Mouse (Mus musculus) natural killer cell, adult 2 months (primary cell): Measurements from ENCODE around the gene Ube3c.
"Not testable (repeated sequence)": the region's sequence is repeated elsewhere in the genome, so short reads cannot be mapped to it uniquely, and the experiment has no call there.

Experiments used
- DNase-seq, 2 experiments: peaks; one replicate each; pipeline ENCODE4 v3.0.0; 2022; ENCODE audit warnings: low spot score in 2 of 2

The Ube3c gene

DNA sequence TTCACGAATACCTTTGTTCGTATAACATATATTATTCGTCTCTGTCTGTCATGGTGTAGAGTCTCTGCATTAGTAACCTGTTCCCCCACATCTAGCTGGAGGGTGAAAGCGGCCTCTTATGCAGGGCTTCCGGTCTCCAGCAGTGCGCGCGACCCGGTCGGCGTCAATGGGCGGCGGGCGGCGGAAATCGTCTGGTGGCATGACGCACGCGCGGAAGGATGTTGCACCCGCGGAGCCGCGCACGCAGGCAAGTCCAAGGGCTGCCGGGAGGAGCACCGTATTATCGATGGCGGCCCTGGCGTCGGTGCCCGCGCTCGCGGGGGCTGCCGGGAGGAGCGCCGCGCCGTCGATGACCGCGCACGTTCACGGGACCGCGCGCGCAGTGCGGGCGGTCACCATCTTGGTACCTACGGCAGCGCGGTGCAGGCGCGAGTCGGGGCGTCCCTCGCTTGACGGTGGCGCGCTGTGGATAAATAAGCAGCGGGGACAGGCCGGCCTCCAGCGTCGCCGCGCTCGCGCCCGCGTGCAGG, at the start of gene Ube3c:
TSS of gene Ube3c (plus strand) at position 395 of the 530 bp plus-strand sequence.
- peak; percentile 98 for DNase-seq

DNA sequence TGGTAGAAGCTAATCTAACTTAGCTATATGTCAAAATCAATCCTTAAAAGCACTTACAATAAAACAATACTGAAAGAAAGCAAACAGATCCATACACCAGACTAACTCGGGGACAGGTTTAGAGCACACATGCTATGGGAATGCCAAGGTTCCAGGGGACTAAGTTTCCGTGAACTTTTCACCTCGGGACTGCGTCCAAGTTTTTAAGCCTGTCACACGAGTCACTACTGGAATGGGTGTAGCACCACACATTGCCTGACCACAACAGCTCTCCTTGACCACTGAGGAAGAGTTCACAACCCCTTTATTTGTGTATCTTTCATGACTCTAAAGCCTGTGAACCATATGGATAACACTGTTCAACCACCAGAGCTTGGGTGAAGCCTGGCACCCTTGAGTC, 8.9 kb upstream of the Ube3c start:
- no peak for DNase-seq

DNA sequence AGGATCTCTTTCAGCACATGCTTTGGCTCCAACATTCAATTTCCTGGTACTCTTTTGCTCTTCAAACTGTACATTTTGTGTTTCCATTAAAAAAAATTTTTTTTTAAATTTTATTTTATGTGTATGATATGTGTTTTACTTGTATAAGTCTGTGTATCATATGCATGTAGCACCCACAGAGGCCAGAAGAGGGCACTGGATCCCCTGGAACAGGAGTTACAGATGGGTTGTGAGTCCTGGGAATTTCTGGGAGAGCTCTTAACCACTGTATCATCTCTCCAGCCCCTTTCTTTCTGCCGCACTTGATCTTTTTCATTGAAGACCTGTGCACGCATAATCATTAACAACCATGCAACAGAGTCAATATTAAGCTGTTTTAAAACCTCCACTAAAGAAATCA, 8.4 kb upstream of the Ube3c start:
- no peak for DNase-seq

DNA sequence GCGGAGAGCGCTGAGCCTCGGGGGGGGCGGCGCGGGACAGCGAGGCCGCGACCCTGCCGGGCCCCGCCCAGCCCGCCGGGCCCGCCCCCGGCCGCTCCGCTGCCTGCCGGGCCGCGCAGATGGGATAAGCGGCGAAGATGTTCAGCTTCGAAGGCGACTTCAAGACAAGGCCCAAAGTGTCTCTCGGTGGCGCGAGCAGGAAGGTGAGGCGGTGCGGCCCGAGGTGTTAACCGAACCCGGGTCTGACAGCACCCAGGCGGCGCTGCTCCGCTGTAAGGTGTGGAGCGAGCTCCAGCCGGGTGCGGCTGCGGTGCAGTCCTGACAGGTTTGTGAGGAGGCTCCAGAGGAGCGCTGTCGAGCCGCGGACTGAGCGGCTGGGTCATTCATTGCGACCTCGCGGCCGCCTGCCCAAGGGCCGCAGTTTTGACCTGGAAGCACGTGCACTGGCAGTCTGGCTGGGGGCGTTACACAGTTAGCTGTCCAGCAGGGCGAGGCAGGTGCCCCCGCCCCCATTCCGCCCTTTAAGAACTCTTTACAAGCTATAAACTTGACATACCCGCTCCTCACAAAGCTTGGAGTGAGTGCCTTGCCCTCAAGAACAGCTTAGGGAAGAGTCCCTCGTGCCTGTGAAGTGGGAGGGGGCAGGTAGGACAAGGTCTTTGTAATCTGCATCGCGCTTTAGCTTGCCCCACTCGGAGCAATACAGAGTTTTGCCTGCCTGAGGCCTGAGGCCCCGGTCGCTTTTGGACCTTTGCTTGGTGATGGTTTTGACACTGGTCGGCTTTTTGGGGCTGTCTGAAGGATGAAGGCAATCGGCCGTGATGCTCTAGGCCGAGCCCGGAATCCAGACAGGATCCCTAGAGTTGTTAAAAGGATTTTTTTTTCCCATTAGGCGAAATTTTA, 587 bp downstream of the Ube3c start:
- no peak for DNase-seq

DNA sequence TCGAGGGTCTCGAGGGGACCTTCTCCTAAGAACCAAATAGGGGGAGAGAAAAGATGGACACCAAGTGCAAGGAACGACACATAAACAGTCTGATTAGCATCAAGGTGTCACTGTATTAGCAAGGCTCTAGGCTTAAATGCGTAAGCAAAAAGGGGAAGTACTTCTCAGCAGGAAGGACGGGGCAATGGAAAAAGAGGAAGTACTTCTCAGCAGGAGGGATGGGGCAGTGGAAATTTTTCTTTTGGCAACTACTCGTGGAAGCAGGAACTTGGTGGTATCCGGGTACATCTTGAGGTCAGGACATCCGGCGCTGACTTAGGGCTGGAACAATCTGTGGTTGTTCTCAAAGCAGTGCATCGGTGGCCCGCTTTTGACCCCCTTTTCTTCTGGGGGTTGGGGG, 5.2 kb downstream of the Ube3c start:
- DNase-seq: peak in 1 of 2 experiments; percentile 35

DNA sequence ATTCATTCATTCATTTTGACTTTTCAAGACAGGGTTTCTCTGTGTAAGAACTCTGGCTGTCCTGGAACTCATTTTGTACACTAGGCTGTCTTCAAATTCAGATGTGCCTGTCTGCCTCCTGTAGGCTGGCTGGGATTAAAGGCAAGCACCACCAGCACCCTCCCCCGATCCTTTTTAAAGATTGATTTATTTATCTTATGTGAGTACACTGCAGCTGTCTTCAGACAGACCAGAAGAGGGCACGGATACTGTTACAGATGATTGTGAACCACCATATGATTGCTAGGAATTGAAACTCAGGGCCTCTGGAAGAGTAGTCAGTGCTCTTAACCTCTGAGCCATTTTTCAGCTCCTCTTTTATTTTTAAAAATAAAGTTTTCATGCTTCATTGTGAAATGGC, 6.0 kb downstream of the Ube3c start:
- no peak for DNase-seq

DNA sequence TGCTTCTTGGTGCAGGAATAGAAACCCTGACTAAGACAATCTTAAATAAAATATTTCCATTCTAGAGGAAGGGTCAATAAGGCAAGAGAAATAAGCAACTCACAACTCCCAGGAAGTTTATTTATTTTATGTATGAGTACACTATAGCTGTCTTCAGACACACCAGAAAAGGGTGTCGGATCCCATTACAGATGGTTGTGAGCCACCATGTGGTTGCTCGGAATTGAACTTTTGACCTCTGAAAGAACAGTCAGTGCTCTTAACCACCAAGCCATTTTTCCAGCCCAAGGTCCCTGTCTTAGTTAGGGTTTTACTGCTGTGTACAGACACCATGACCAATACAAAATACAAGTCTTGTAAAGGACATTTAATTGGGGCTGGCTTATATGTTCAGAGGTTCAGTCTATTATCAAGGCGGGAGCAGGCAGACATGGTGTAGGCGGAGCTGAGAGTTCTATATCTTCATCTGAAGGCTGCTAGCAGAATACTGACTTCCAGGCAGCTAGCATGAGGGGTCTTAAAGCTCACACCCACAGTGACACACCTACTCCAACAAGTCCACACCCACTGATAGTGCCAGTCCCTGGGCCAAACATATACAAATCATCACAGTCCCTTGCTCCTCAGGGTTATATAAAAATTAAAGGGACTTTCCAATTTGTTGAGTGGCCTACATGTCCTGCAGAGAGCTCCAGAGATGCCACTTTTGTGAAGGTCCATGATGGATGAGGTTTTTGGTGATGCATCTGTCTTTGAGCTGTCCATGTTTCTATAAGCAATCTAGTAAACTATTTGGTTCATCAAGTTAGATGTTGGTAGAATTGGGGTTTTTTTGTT, 9.0 kb downstream of the Ube3c start:
- no peak for DNase-seq

DNA sequence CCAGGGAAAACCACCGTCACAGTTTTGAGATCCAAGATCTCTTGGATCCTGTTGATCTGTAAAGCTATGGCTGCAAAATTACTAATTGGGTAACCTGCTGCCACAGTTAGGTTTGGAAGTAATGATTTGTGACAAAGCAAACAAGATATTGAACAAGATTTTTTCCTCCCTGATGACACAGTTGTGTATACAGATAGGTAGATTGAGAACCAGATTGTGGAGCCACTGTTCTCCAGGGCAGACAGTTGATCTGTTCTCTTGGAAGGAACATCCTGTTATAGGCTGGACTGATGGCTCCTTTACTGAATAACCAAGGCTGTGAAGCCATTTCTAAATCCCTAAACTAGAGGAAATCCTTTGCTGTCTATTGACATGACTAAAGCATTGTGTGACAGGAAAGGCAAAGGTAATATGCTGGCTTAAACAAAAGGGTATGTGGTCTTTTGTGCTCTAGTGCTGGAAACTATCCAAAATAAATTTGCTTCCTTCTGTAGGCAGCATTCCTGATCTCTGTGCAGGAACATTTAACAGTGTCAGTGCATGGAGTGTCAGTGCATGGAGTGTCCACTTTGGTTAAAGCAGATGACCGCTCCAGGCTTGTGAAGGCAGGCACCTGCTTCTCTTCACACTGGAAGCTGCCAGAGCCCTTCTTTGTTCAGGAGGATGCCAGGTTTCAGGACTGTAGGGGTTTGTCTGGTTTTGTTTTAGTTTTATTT, 15.0 kb downstream of the Ube3c start:
- DNase-seq: no peak

DNA sequence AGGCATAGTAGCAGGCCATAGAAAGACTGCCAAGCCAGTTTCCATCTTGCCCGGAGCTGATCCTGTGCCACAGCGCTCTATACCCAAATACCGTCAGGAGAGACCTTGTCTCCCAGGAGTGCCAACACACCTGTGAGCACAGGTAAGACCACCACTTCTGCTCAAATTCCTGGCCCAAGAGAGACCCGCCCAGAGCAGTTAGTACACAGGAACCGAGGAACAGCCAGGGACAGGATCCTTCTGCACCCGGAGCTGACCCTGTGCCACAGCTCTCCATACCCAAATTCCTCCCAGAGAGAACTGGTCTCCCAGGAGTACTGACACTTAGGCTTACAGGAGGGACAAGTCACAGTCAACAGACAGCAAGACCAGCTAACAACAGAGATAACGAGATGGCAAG, 23.1 kb downstream of the Ube3c start:
- DNase-seq: not testable (repeated sequence)

DNA sequence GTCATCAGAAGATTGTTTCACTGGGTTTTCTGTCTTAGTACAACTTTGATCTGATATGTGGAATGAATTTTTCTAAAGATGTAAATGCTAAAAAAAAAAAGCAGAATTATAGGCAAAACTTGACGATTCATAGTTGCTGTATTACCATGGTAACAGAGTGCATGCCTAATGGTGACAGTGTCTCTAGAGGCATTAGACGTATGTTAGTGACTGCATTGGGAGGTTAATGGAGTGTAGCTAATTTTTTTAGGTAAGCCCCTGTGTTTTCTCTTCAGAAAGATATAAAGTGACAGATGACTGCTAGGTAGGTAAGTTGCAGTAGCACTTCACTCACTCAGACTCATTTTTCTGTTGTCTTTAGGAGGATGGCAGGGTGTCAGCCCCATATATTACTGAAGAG, 37.5 kb downstream of the Ube3c start:
- DNase-seq: no peak

DNA sequence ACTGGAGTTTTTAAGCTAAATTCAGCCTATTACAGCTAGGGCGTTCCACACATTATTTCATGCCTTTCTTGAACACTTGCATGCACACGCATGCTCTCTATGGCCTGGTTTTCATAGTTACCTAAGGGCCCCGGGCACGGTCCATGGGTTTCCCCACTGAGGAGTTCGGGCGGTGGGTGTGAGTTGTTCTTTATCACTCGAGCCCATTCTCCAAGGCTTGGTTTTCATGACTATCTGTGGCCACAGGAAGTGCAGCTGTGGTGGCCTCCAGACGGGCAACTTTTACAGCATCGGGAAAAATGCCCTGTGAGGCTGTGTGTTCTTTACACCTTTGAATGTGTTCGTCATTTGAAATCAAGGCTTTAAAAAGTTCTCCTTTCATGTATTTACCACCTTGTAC, 56.6 kb downstream of the Ube3c start:
- DNase-seq: no peak

DNA sequence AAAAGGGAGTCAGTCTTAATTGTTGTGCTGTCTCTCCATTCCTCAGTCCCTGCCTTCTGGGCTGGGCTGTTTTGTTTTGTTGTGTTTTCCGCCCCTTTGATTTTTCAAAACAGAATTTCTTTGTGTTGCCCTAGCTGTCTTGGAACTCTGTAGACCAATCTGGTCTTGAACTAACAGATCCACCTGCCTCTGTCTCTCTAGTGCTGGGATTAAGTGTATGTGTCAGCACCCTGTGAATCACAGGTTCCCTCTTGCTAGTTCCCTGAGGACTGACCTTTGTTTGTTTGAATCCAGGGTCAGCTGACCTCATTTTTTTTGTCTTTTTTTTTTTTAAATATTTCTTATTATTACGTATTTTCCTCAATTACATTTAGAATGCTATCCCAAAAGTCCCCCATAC, 60.9 kb downstream of the Ube3c start:
- DNase-seq: no peak

DNA sequence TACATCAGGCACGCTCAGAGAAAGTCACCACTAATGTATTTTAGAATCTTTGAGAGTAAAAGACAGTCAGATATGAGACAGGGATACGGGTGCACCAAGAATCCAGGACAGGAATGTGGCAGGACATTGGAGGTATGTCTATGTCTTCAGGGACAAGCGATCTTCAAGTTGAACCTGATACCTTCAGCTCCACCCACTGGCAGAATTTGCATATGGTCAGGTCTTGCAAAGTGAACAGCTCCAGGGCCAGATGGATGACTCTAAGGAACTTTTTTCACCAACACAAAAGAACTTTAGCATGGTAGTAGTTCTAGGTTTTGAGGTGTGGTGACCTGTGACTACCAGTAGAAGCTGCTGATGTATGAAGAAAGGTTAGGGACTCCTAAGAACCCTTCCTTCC, 62.7 kb downstream of the Ube3c start:
- no peak for DNase-seq

DNA sequence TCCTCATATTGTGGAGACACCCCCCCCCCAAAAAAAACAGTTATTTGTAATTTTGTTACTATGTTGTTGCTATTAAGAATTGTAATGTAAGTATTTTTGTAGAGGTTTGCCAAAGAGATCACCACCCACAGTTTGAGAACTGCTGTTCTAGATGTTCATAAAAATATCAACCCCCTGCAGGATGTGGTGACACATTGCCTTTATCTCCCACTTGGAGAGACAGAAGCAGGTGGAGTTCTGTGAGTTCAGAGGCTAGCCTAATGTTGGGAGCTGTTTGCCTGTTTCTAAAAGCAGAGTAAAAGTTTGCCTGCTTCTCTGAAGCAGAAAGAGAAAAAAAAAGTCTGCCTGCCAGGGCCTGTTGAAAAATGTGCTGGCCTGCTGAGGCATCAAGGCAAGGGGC, 67.3 kb downstream of the Ube3c start:
- no peak for DNase-seq

DNA sequence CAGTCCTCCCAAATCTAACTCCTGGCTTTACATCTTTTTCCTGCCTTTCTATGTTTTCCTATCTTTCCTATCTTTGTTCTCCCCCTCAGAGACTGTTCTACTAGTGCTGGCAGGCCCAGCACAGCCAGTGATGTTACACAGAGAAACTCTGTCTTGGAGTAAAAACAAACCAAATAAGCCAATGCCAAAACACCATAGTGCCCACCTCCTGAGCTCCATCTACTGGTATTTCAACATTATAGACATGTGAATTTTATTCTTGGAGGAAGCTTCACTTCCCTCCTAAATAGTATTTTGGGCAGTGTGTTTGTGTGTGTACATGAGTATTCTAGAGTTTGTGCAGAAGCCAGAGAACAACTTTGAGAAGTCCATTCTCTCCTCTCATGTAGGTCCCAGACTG, 67.8 kb downstream of the Ube3c start:
- DNase-seq: no peak

DNA sequence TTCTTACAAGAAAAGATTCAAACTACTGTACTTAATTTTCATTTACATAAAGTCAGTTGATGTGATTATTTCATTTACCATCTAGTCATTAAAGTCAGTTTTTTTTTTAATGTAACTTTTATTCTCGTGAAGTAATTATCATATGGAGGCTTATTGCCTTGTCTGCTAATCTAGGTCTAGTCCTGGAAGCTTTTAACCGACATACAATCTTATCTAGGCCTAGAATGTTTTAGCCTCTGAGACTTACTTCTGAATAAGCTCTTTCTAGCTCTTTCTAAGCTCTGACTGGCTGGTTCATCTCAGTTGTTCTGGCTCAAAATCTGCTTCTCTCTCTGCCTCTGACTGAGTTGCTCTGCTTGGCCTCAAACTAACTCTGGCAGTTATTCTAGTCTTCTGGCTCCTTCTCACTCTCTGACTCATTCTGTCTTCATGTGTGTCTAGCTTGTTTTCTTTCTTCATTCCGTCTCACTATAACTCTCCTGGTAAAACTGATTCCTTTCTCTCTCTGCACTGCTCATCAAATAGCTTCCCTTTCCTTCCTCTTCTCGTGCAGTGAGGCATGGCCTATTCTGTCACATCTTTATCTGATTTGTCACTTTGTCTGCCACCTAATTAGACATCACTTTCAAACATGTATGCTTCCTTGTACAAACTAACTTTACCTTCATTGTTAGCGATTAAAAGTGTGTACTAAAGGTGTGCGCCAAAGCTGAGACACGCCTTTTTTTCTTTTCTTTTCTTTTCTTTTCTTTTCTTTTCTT, 72.3 kb downstream of the Ube3c start:
- no peak for DNase-seq

DNA sequence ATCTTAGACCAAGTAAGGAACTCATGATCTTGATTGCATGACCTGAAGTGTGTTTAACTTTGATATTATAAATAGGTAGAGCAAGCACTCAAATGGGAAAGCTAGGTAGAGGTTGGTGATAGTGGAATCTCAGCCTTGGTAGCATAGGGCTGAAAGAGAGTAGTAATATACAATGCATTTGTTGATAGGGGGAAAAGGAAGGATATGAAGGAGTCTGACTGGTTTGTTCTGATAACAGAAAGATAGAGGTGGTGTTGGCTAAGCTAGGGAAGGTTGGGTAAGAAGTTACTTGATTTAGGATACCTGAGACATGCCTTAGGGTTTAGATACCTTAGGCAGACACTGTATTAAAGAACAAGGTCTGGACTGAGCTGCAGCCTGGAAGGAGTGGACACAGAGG, 82.7 kb downstream of the Ube3c start:
- no peak for DNase-seq

DNA sequence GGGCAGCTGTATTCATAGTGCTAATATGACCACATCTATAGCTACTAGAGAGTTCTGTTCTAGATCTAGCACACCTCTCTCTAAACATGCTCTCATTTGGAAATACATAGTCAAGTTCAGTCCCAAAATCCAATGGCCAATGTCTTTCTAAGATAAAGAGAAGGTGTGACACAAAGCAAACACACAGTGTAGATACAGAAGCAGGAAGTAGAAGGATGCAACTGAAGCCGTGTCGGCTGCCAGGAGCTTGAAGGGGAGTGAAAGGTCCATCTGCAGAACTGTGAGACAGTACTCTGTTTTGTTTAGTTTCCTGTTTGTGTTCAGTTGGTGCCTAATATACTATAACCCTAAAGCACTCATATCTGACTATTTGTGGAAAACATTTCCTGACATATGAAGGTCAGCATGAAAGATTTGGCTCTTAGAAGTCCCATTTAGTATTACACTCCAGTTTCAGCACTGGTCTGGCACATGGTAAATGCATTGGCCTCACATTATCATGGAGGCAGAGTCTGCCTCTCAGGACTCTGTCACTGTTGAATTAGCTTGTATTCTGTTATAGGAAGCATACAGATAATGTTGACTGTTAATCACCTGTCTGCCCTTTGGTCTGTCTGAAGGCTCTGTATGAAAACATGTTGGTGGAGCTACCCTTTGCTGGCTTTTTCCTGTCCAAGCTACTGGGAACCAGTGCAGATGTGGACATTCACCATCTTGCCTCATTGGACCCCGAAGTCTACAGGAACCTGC, 88.7 kb downstream of the Ube3c start:
- no peak for DNase-seq

DNA sequence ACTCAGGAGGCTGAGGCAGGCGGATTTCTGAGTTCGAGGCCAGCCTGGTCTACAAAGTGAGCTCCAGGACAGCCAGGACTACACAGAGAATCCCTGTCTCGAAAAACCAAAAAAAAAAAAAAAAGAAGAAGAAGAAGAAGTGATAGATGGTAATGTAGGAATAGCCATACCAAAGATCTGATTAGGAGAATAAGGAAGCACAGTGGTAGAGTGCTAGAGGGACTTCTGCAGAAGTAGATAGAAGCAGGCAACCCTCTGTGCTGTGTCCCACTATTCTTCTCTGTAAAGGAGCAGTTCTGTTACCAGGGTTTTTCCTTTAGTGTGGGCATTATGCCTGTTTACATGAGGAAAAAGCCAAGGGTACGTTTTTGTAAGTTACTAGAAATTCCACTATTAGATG, 92.2 kb downstream of the Ube3c start:
- DNase-seq: not testable (repeated sequence)

DNA sequence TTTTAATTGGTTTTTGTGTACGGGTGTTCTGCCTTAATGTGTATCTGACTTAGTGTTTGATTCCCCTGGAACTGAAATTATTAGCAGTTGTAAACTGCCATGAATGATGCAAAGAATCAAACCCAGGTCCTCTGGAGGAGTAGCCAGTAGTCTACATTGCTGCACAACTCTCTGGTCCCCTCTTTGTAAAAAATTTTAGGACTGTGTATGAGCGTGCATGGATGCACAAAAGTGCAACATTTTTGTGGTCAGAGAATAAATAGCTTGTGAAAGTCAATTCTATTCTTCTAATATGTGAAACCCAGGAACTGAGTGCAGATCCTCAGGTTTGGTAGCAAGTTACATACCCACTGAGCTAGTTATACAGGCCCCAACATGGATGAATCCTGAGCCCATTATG, 96.3 kb downstream of the Ube3c start:
- no peak for DNase-seq

DNA sequence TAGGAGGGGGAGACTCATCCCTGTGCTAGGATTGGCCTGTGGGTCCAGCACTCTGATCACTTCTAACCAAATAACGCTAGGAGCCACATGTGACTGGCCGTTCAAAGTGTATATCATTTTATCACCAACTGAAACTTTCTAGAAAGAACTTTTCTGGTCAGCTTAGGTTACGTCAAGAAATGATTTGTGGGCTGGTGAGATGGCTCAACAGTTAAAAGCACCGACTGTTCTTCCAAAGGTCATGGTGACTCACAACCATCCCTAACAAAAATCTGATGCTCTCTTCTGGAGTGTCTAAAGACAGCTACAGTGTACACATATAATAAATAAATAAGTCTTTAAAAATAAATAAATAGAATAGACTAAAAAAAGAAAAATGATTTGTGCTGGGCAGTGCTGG, 103.5 kb downstream of the Ube3c start:
- no peak for DNase-seq
